Comparison of ENCODE assay signal across 29 mouse cellular contexts in the genomic region with DNA sequence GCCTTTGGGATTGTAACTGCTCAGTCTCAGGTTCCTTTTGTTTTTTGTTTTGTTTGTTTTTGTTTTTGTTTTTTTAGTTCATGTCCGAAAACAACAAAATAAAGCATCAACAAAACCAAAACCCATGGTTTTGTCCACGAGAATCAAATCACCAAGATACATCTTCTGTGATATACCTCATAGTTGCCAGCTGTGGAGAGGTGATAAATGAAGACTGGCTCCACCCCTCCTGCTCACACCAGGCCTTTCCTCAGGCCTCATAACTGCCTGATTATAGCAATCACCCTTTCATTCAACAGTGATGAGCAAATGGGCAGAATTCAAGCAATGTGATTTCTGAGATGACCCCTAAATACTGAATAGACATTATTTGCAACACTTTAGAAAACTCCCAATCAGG. TPM values are rescaled to one million over a fixed set of nuclear protein-coding genes. Genes with fewer than 3 reads are reported as not detected.
DNase-seq lines count a peak whose midpoint lies in the region; ATAC-seq lines count a peak whose summit lies in the region.
"Had no signal": no experiment of that assay in that cellular context is flagged by ENCODE, and none has a peak within 500 bp of the region (broad histone marks: within the 10 kb centered on the region; RNA-seq: fewer than 3 reads in every experiment).

No protein-coding gene starts in this region.

- H3K9ac ChIP-seq in heart, embryonic 11.5 days (ENCODE audit: low read depth, low read length): no peak overlapping the region
- H3K9ac ChIP-seq in liver, embryonic 11.5 days (ENCODE audit: low read depth, low read length): no peak overlapping the region
- H3K9ac ChIP-seq in liver, embryonic 16.5 days (ENCODE audit: low read depth, low read length): no peak overlapping the region
- H3K9ac ChIP-seq: forebrain, embryonic 15.5 days; heart, embryonic 15.5 days had no signal

- no peak overlapping the region for H3K4me3 ChIP-seq in heart, embryonic 11.5 days (ENCODE audit: low read depth, low read length)
- H3K4me3 ChIP-seq in liver, embryonic 11.5 days (ENCODE audit: low read depth, low read length): no peak overlapping the region
- no peak overlapping the region for H3K4me3 ChIP-seq in liver, embryonic 16.5 days (ENCODE audit: low read depth, low read length)
- H3K4me3 ChIP-seq: forebrain, embryonic 10.5 days; forebrain, embryonic 15.5 days; gastrocnemius, adult 2 months; heart, embryonic 15.5 days; layer of hippocampus, adult 2 months had no signal

- H3K4me2 ChIP-seq in heart, embryonic 11.5 days: no peak overlapping the region
- H3K4me2 ChIP-seq in liver, embryonic 11.5 days: no peak overlapping the region
- H3K4me2 ChIP-seq in liver, embryonic 16.5 days (ENCODE audit: low read depth, low read length): 0 out of 2 replicates have a peak overlapping the region, but pooled peaks have one; percentile 4
- H3K4me2 ChIP-seq: forebrain, embryonic 15.5 days; heart, embryonic 15.5 days had no signal

- 74% methylated on average over 2 of the region's 2 CpGs for WGBS in heart, embryonic 11.5 days (ENCODE audit: insufficient replicate concordance)
- WGBS in liver, embryonic 11.5 days: 58% methylated on average over 2 of the region's 2 CpGs
- 38% methylated on average over 2 of the region's 2 CpGs for WGBS in liver, embryonic 16.5 days (ENCODE audit: insufficient replicate concordance)

- peak; percentile 16 for DNase-seq in heart, adult 11 months
- peak; percentile 38 for DNase-seq in c-Kit-positive CD71-positive TER-119-negative erythroid progenitor cells, embryonic 14.5 days (ENCODE audit: low read depth)
- no peak for DNase-seq in liver, embryonic 11.5 days (ENCODE audit: low spot score)
- DNase-seq in layer of hippocampus, adult 9-10 months (ENCODE audit: low spot score): no peak
- DNase-seq in left cerebral cortex, adult 9 months (ENCODE audit: low spot score in 2 of 2): no peak
- no peak for DNase-seq in left cerebral cortex, postnatal 14 days (ENCODE audit: low spot score in 2 of 2)
- DNase-seq: adrenal gland, postnatal 14 days; cerebellum, adult 8-10 months; cerebellum, postnatal 25 days; gastrocnemius, adult 2 months; gastrocnemius, postnatal 36 days; kidney, adult 18-20 months; kidney, postnatal 36 days; lung, postnatal 36 days; midbrain, embryonic 14.5 days; right cerebral cortex, adult 18-20 months; spleen, adult 18-20 months had no signal

- intact Hi-C loops in left cerebral cortex, postnatal 14 days (cut with DNase I): no loop called here

- no peaks in the 10 kb centered on the region for H3K27me3 ChIP-seq in heart, embryonic 11.5 days (ENCODE audit: control insufficient read depth, insufficient read depth, low read length)
- H3K27me3 ChIP-seq in liver, embryonic 11.5 days (replicated peaks; ENCODE audit: control insufficient read depth, insufficient read depth, low read length): no peaks in the 10 kb centered on the region
- H3K27me3 ChIP-seq in liver, embryonic 16.5 days (ENCODE audit: control insufficient read depth, insufficient read depth, low read depth, low read length): no peaks in the 10 kb centered on the region
- H3K27me3 ChIP-seq: forebrain, embryonic 15.5 days; heart, embryonic 15.5 days; Patski had no signal

- H3K9me3 ChIP-seq in heart, embryonic 11.5 days (replicated peaks; ENCODE audit: control insufficient read depth, low read length): no peaks in the 10 kb centered on the region
- H3K9me3 ChIP-seq in liver, embryonic 11.5 days (ENCODE audit: control insufficient read depth, low read length): no peaks in the 10 kb centered on the region
- H3K9me3 ChIP-seq in liver, embryonic 16.5 days (replicated peaks; ENCODE audit: control insufficient read depth, low read length): no peaks in the 10 kb centered on the region
- H3K9me3 ChIP-seq: G1E had no signal

- H3K36me3 ChIP-seq in heart, embryonic 11.5 days (ENCODE audit: control insufficient read depth, insufficient read depth, low read length): peaks cover 11% of the 10 kb centered on the region
- H3K36me3 ChIP-seq in liver, embryonic 11.5 days (ENCODE audit: control insufficient read depth, insufficient read depth, low read length): no peaks in the 10 kb centered on the region; the same call in 1 of the 2 replicates
- peaks cover 9% of the 10 kb centered on the region for H3K36me3 ChIP-seq in liver, embryonic 16.5 days (ENCODE audit: control insufficient read depth, insufficient read depth)

- H3K27ac ChIP-seq in heart, embryonic 11.5 days (ENCODE audit: low read depth, low read length): no peak overlapping the region
- H3K27ac ChIP-seq in liver, embryonic 11.5 days (ENCODE audit: low read depth, low read length): no peak overlapping the region
- peak overlapping the region; percentile 39; the same call in 1 of the 2 replicates for H3K27ac ChIP-seq in liver, embryonic 16.5 days (ENCODE audit: low read length)
- H3K27ac ChIP-seq: forebrain, embryonic 10.5 days; forebrain, embryonic 15.5 days; gastrocnemius, adult 2 months; heart, embryonic 15.5 days had no signal

- no peaks in the 10 kb centered on the region for H3K4me1 ChIP-seq in heart, embryonic 11.5 days (ENCODE audit: control insufficient read depth, insufficient read depth, low read length)
- H3K4me1 ChIP-seq in liver, embryonic 11.5 days (replicated peaks; ENCODE audit: control insufficient read depth, insufficient read depth, low read length): no peaks in the 10 kb centered on the region
- H3K4me1 ChIP-seq in liver, embryonic 16.5 days (ENCODE audit: control insufficient read depth, low read depth, low read length): peaks cover 12% of the 10 kb centered on the region
- H3K4me1 ChIP-seq: forebrain, embryonic 10.5 days; forebrain, embryonic 15.5 days; heart, embryonic 15.5 days had no signal

- ATAC-seq in heart, embryonic 11.5 days (replicated peaks; ENCODE audit: insufficient number of reproducible peaks, low FRiP score, low TSS enrichment): no peak
- ATAC-seq in liver, embryonic 11.5 days (replicated peaks; ENCODE audit: low FRiP score): peak; percentile 86
- peak; percentile 100 for ATAC-seq in liver, embryonic 16.5 days (ENCODE audit: low read depth)
- ATAC-seq: forebrain, embryonic 15.5 days; hindbrain, embryonic 16.5 days; Patski had no signal

RNA-seq across cellular contexts. Expression of a gene that starts 14.5 kb away (rescaled TPM):
- 0.21 and 0.30 TPM in 2 replicates for polyA plus RNA-seq in heart, embryonic 11.5 days (2014; fragmentation: Nextera tagmentation; extraction: Ambion mirVana)
- polyA plus RNA-seq in liver, embryonic 11.5 days (2014; fragmentation: Nextera tagmentation; extraction: Ambion mirVana): not detected in 2 replicates
- polyA plus RNA-seq in liver, embryonic 16.5 days (2015; fragmentation: Nextera tagmentation; extraction: Ambion mirVana): not detected in 2 replicates
- total RNA-seq in left cerebral cortex, postnatal 14 days (2021): 1 to 10 TPM; 1.0 to 1.1 TPM
- total RNA-seq: adrenal gland, postnatal 14 days; gastrocnemius, adult 2 months; gastrocnemius, postnatal 36 days; heart, postnatal 25 days; liver, adult 2 months had no signal
- polyA plus RNA-seq: forebrain, embryonic 10.5 days; G1E; limb, embryonic 11.5 days; liver, adult 2 months had no signal

Comparison
In these comparisons a context has a peak if more than half of its experiments do, and no peak if none do; other contexts are left out.
1. DNase-seq: peak in heart, adult 11 months (single experiment) and c-Kit-positive CD71-positive TER-119-negative erythroid progenitor cells, embryonic 14.5 days (single experiment); none in liver, embryonic 11.5 days (single experiment), layer of hippocampus, adult 9-10 months (single experiment), left cerebral cortex, adult 9 months (0 of 2) and left cerebral cortex, postnatal 14 days (0 of 2).